Mouse (Mus musculus) large intestine, adult 2 months (tissue): ENCODE data around the gene RPS10-NUDT3. TPM values are rescaled to one million over a fixed set of nuclear protein-coding genes. Genes with fewer than 3 reads are reported as not detected.

Source experiments
- DNase-seq: peaks from one replicate; pipeline ENCODE4 v3.0.0-alpha.2; 2012; ENCODE audit warnings: low read depth, low spot score
- WGBS: fragments of 180-500 bp; shearing (Covaris S2); methylation state at CpG from one replicate; pipeline ENCODE4 v1.1.7; 2018; 5-methylcytosine and 5-hydroxymethylcytosine counted together
- polyA plus RNA-seq: library from polyadenylated mRNA; depleted of rRNA; stranded (reverse); fragments of >200 nt; gene quantifications from 2 replicates; pipeline ENCODE4 v1.2.3, GENCODE M21; 2012; rRNA removed

RPS10-NUDT3 gene
- polyA plus RNA-seq: not detected in 2 replicates

DNA sequence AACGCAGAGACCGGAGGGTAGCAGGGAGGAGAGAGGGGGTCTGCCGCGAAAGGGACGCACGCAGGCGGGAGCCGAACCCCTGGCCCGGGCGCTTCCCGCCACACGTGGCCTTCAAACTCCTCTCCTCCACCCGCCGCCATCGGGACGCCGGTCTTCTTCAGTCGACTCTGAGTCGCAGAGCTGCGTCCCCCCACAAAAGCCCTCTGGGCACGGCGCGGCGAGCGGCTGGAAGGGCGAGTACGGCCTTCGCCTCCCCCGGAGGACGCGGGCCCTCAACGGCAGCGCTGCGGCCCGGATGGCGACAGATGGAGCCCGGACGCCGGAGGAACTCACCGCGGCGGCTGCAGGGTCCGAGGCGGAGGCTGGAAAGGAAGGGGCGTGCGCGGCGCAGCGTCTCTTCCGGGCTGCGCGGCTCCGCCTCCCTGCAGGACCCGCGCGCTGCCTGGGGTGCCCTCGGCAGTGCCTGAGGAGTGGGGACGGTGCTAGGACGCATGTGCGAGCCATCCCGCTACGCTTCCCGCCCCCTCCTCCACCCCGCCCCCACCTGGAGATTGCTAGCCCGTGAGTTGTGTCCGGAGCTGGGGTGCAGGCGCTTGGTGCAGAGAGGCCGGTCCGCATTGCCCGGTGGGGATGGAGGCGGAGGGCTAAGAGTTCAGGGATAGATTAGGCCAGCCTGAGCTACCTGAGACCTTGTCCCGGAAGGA lies at the start of gene RPS10-NUDT3:
TSS of gene RPS10-NUDT3 (minus strand) at position 352 of the 704 bp plus-strand sequence.
- WGBS: under 1% methylated on average over 68 of the region's 72 CpGs
- no peak for DNase-seq

DNA sequence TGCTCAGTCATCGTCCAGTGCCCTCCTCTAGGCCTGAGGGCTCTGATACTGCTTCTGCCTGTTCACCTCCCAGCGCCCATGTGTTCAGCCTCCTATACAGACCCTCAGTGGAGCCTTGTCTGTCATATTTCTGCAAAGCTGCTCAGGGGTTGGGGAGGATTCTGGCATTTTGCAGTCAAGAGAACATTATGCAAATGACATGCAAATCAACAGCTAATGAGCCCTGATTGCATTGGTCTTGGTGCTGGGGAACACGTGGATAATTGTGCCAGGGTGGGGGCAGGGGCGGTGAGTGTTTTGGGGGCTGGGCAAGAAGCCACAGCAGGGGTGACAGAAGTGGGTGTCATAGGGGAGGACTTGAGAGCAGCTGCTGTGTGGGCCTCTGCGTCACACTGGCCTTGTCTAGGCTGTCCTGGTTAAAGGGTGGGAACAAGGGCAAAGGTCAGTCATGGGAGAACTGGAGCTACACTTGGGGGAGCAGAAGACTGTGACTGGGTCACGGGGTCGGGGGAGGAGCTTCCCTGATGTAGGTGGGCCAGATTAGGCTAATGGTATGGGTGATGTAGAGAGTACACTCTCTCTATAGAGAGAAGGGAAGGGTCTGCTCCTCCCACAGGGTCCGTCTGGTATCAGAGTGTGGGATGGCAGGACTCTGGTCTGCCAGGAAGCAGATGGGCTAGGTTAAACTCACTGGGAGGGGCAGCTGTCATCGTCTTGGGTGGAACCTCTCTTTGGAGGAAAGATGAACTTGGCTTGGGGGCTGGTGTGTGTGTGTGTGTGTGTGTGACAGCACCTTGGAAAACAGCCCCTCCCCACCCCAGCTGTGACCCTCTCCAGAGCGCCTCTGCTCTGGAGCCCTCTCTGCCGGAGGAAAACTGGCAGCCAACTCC lies 44.1 kb upstream of the RPS10-NUDT3 start:
- DNase-seq: no peak
- 46% methylated on average over 11 of the region's 11 CpGs for WGBS

GRCm38 (mm10) chr17:27677756-27678155 lies 42.7 kb upstream of the RPS10-NUDT3 start:
- WGBS: 79% methylated on average over 5 of the region's 5 CpGs
- no peak for DNase-seq

DNA sequence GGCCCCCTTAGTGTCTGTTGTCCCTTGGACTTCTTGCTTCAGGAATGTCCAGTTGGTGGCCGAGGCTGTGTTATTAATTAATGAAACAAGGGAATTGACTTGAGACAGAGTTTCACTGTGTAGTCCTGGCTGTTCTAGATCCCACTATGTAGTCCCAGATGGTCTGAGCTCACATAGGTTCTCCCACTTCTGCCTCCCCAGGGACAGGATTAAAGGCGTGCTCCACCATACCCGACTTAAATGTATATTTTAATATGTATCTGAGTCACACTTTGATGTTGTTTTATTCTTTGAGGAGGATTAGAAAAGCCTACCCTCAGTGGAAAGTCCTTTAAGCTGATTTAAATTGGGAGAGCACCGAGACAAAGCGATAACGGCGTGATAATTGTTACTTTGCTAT lies 41.2 kb upstream of the RPS10-NUDT3 start:
- 67% methylated on average over 7 of the region's 7 CpGs for WGBS
- DNase-seq: no peak

DNA sequence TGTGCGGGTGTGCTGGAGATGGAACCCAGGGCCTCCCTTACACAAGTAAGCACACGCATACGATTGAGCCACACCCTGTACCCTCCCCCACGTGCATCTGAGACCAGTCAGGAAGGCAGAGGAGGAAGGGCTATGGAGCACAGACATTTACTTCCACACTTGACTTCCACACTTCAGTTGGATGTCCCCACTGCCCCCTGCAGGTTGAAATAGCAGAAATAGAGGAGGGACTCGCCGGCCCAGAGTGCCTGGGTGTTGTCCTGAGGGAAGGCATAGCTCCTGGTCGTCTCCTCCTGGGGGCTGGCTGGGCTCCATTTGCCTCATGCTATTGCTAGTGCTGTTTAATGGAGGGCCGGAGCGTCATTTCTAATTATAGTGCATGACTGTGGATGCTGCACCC lies 40.4 kb upstream of the RPS10-NUDT3 start:
- no peak for DNase-seq
- 42% methylated on average over 9 of the region's 9 CpGs for WGBS

- no peak for DNase-seq
- whole genome bisulfite sequencing: 88% methylated on average over 7 of the region's 7 CpGs
These were observed 38.9 kb upstream of the RPS10-NUDT3 start for GRCm38 (mm10) chr17:27673945-27674344.

DNA sequence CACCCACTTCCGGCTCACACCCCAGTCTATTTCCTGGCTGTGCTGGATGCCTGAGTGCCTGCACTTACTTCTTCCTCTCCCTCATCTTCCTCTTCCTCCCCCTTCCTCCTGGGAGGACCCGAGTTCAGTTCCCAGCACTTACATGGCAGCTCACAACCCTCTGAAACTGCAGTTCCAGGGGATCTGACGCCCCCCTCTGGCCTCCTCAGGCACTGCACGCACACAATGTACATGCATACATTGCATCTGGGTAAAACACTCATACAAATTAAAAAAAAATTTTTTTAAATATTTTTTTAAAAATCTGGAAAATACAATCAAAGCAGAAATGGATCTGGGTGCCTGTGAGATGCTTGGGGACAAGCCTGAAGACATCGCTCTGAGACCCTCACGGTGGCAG lies 36.7 kb upstream of the RPS10-NUDT3 start:
- 78% methylated on average over 6 of the region's 6 CpGs for WGBS
- no peak for DNase-seq

DNA sequence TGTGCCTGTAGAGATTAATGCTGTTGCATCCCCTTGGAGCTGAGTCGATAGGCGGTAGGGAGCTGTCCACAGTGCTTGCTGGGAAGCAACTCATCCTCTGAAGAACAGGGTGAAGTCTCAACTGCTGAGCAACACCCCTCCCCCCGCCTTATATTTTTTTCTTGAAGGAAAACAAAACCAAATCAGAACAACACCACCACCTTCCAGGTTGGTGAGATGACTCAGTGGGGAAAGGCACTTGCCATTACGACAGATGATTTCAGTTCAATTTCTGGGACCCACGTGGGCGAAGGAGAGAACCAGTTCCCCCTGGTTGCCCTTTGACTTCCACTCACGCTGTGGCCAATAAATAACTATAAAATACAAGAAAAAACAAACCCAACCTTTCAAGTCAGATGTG lies 23.7 kb upstream of the RPS10-NUDT3 start:
- 34% methylated on average over 7 of the region's 7 CpGs for WGBS
- DNase-seq: no peak

DNA sequence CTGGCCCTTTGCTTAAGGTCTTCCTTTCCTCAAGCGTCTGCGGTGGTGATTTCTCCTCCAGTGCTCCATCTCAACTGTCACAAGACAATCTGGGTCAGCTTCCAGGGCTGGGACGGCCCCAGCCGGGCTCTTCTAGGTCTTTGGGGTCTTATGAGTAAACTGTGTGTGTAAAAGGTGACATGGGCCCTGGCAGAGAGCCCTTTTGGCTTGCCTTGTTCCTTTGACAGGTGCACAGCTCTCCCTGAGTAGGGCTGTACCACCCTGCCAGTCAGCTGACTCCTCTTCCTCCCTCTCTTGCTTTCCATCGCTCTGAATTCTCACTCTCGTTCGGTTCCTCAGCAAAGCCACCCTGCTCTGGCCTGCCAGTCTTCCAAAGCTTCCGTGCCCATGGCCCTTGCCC lies 22.1 kb upstream of the RPS10-NUDT3 start:
- no peak for DNase-seq
- WGBS: 64% methylated on average over 8 of the region's 8 CpGs

- no peak for DNase-seq
- WGBS: 30% methylated on average over 5 of the region's 5 CpGs
These were observed 21.4 kb upstream of the RPS10-NUDT3 start for GRCm38 (mm10) chr17:27656414-27656813.

GRCm38 (mm10) chr17:27656011-27656399 lies 21.0 kb upstream of the RPS10-NUDT3 start:
- DNase-seq: no peak
- 16% methylated on average over 14 of the region's 14 CpGs for WGBS

DNA sequence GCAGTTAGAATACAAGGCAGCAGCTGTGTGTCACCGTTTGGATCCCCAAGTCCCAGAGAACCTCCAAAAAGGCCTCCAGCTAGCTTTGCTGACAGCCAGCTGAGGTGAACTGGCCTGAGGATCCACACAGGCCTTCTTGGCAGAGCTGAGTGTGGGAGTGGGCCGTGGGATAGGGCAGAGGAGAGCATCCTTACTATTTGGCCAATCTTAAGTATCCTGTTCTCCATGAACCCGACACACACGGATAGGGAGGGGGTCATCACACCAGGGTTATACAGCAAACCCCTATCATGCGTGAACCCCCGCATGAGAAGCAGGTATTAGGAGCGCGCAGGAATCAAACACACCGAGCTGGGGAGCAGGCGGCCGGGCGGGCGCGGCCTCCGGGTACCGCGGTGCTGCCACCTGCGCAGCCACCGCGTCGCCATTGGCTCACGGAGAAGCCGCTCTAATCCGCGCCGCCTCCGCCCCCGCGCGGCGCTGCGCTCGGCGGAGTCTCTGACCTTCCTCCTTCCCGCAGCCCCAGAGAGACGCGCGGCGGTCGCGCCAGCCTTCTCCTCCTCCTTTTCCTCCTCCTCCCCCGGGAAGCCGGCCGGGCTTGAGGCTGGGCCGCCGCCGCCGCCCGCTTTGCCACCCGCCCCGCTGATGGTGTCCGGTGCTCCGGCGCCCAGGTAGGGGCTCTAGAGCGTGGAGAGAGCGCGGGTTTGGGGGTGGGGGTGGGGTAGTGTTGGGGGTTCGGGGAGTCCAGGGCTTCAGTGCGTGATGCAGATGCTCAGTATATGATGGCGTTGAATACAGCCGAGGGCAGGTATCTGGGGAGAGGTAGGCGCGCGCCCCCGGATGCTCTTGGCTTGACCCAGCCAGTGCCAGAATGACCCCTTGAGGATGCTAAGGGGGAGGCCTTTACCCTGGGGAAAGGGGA lies 20.3 kb upstream of the RPS10-NUDT3 start, which contains the start of gene Pacsin1:
TSS of gene Pacsin1 (plus strand) at position 421 of the 922 bp plus-strand sequence.
- DNase-seq: no peak
- WGBS: 3% methylated on average over 61 of the region's 65 CpGs

DNA sequence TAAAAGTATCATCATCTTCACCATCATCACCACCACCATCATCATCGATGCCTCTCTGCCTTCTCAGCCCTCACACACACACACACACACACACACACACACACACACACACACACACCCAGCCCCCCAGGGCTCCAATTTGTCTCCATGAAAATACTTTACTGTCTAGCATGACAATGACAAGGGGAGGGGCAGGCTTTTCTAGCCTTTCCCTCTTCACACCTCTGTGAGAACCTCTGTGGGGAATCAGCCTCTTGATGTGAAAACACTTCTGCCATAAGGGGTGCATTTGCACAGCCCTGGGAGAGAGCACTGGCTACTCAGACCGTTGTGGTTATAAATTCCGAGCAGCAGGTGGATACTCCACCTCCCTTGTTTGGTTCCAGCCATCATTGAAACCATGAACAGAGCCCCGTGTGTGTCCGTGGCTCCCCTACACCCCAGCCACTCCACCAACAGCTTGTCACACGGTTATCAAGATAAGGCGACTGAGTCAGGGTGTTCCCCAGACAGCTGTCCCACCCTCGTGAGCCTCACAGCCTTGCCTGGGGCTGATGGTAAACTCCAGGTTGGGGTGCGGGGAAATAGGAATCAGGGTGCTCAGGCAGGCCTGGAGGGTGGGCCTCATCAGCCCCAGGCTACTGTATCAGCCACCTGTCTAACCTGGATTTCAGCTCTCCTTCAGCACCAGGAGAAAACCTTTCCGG lies 18.4 kb upstream of the RPS10-NUDT3 start:
- DNase-seq: no peak
- 64% methylated on average over 10 of the region's 10 CpGs for WGBS

DNA sequence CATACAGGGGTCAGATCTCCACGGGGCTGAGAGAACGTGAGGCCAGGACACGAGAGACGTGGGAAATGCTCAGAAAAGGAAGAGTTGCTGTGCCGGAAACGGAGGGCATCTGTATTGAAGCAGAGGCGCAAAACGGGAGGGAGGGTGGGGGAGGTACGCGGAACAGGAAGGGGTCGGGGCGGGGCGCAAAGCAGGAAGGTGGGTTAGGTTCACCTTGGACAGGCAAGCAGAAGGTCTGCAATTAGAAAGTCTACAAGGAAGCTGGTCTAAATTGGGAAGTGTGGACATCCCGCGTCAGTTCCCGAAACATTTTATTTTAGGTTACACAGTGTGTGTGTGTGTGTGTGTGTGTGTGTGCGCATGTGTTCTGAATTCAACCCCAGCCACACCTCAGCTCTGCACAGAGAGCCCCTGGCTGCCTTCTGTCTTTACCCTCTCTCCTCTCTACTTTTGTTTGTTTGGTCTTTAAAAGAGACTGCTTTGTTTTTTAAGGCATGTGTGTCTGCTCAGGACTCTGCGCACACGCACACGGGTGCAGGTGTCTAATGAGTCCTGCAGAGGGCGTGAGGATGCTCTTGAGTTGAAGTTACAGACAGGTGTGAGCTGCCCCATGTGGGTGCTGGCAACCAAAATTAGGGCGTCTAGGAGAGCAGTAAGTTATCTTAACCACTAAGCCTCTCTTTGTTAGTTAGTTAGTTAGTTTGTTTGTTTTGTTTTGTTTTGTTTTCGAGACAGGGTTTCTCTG lies 17.2 kb upstream of the RPS10-NUDT3 start:
- WGBS: 77% methylated on average over 23 of the region's 23 CpGs
- no peak for DNase-seq

DNA sequence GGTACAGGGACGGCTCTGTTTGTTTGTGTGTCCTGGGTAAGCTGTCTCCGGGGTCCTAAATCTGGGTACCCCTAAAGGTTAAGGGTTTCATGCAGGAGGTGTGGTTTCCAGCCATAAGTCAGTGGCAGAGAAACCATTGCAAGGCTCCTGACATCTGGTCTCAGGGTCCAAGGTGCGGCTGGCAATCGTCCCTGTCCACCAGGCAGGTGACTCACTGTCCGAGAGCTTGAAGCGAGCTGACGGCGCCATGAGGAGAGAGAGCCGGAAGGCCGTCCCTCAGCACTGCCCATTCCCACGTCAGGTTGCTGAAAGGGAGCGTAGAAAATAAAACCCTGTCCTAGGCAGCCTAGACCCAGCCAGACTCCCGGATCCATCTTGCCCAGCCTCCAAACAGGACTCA lies 15.6 kb upstream of the RPS10-NUDT3 start:
- DNase-seq: peak; percentile 64
- 32% methylated on average over 13 of the region's 13 CpGs for WGBS

DNA sequence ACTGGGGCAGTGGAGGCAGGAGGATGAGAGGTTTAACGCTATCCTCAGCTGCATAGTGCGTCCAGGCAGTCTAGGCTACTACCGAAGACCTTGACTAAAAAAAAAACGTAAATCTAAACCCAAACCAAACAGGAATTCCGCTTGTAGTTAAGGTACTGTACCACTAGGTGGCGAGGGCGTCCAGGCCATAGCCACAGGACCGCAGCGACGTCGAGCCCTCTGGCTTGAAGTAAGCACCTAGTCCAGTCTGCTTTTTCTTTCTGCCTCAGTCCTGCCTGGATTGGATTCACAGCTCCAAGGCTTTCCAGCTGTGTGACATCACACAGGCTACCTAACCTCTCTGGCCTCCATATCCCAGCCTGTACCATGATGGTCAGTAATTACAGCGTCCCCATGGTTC lies 15.1 kb upstream of the RPS10-NUDT3 start:
- DNase-seq: no peak
- WGBS: 6% methylated on average over 12 of the region's 12 CpGs

GRCm38 (mm10) chr17:27645807-27646206 lies 10.8 kb upstream of the RPS10-NUDT3 start:
- WGBS: 32% methylated on average over 7 of the region's 7 CpGs

DNA sequence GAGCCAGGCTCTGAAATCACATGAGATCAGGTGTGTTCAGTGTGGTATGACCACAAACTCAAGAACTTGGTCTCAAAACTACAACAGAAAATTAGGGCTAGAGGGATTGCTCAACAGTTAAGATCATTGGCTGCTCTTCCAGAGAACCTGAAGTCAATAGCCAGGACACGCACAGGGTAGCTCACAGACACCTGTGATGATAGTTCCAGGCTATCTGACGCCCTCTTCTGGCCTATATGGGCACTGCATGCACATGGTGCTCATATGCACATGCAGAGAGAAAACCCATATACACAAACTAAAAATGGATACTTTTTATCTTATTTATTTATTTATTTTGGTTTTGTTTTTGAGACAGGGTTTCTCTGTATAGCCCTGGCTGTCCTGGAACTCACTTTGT lies 9.6 kb upstream of the RPS10-NUDT3 start:
- no peak for DNase-seq
- WGBS: 51% methylated on average over 2 of the region's 2 CpGs

More at GRCm38 (mm10) chr17:27645807-27646206, 10.8 kb upstream of the RPS10-NUDT3 start:
- DNase-seq: no peak
